Mouse (Mus musculus) bone marrow macrophage, adult 2 months (primary cell): ENCODE measurements at regions not wholly inside any gene's neighbourhood (a gene's known extent, or its start where the extent isn't known, plus 50 kb on each side); places are given as distances from the start of the nearest gene placed in this dataset.

ENCODE experiments used
- CTCF ChIP-seq: IDR thresholded peaks from 2 replicates; pipeline ENCODE4 v1.5.1; 2012; ENCODE audit warnings: low read depth, mild to moderate bottlenecking, low read length, moderate library complexity
- POLR2A ChIP-seq: IDR thresholded peaks from 2 replicates; pipeline ENCODE4 v1.6.1; 2012; ENCODE audit warnings: mild to moderate bottlenecking, low read depth, low read length, borderline replicate concordance

DNA sequence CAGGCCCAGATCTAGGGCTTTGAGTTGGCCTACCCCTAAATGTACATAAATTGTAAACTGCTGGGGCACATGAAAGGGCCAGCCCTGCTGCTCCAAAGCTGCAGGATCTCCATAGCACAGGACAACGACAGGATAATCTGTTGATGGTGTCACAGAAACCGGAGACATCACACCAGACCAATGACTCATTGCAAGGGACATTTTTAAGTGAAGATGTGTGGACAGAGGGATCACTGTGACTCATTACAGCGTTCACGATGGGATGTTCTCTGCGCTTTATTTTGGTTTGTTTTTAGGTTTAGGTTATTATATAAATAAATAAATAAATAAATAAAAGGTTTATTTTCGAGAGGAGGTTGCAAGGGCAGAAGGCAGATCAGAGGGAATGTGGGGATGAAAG lies 216.9 kb upstream of the Klf3 start:
- TF ChIP-seq POLR2A (no peak), CTCF (no peak)
